In genomic region chr3:82073741-82074181, GRCm38 (mm10) we compare ENCODE assay signal across 8 mouse cellular contexts. TPM values are rescaled to one million over a fixed set of nuclear protein-coding genes. Genes with fewer than 3 reads are reported as not detected.
DNase-seq lines count a peak whose midpoint lies in the region; ATAC-seq and TF ChIP-seq lines count a peak whose summit lies in the region.

No protein-coding gene starts in this region.

- H3K36me3 ChIP-seq in liver, embryonic 16.5 days (ENCODE audit: control insufficient read depth, insufficient read depth), result no peaks in the 10 kb centered on the region

- peak overlapping the region; percentile 24; the same call in 1 of the 2 replicates for H3K4me2 ChIP-seq in liver, embryonic 16.5 days (ENCODE audit: low read depth, low read length)

- peak; percentile 16; the same call in 1 of the 2 replicates for ATAC-seq in liver, embryonic 16.5 days (ENCODE audit: low read depth)

- no peak for TF ChIP-seq CTCF in layer of hippocampus, adult 2 months (conservative IDR thresholded peaks at IDR 0.05)
- TF ChIP-seq CTCF in olfactory bulb, adult 2 months (IDR thresholded peaks at IDR 0.05; ENCODE audit: insufficient read depth, low read depth, low read length), result no peak; the same call in 1 of the 2 replicates

- peak overlapping the region; percentile 95 for H3K27ac ChIP-seq in layer of hippocampus, adult 2 months
- no peak overlapping the region for H3K27ac ChIP-seq in liver, embryonic 16.5 days (ENCODE audit: low read length)
- peak overlapping the region; percentile 94 for H3K27ac ChIP-seq in olfactory bulb, adult 2 months (ENCODE audit: insufficient read depth, low read depth, low read length)

- peaks cover 15% of the 10 kb centered on the region; the same call in 1 of the 2 replicates for H3K27me3 ChIP-seq in liver, embryonic 16.5 days (ENCODE audit: control insufficient read depth, insufficient read depth, low read depth, low read length)

- H3K9ac ChIP-seq in liver, embryonic 16.5 days (ENCODE audit: low read depth, low read length), result no peak overlapping the region

- TF ChIP-seq POLR2A in olfactory bulb, adult 2 months (IDR thresholded peaks at IDR 0.05; ENCODE audit: insufficient read depth, low read depth, low read length), result no peak

- 3% methylated on average over 33 of the region's 34 CpGs for WGBS in liver, embryonic 16.5 days (ENCODE audit: insufficient replicate concordance)
- under 1% methylated on average over 34 of the region's 34 CpGs for WGBS in olfactory bulb, adult 2 months

- no peaks in the 10 kb centered on the region for H3K4me1 ChIP-seq in liver, embryonic 16.5 days (ENCODE audit: control insufficient read depth, low read depth, low read length)
- H3K4me1 ChIP-seq in olfactory bulb, adult 2 months (ENCODE audit: control insufficient read depth, insufficient read depth, low read length), result no peaks in the 10 kb centered on the region; the same call in 1 of the 2 replicates

- no peaks in the 10 kb centered on the region for H3K9me3 ChIP-seq in liver, embryonic 16.5 days (replicated peaks; ENCODE audit: control insufficient read depth, low read length)

- DNase-seq in Muller cell, postnatal 12 days (ENCODE audit: inconsistent ontology term), result peak; percentile 75
- peak; percentile 70 for DNase-seq in cerebellum, adult 9-10 months
- DNase-seq in frontal cortex, postnatal 10 days (ENCODE audit: low spot score in 2 of 2), result peak; percentile 72 to 76
- peak; percentile 76 for DNase-seq in heart, postnatal 4 days
- peak; percentile 63 to 79 for DNase-seq in layer of hippocampus, adult 2 months (ENCODE audit: low spot score in 2 of 2)
- peak; percentile 48 for DNase-seq in thymus, postnatal 4 days

- peak overlapping the region; percentile 78 for H3K4me3 ChIP-seq in layer of hippocampus, adult 2 months
- H3K4me3 ChIP-seq in liver, embryonic 16.5 days (ENCODE audit: low read depth, low read length), result peak overlapping the region; percentile 38
- peak overlapping the region; percentile 88 for H3K4me3 ChIP-seq in olfactory bulb, adult 2 months (ENCODE audit: insufficient read depth, low read depth, low read length)

RNA-seq across cellular contexts. Expression of gene Gucy1b1, which starts 0.7 kb away (rescaled TPM):
- 10 to 100 TPM; 24.1 to 24.7 TPM for total RNA-seq in heart, postnatal 4 days (2021)
- 100 to 1,000 TPM; 110 to 113 TPM for total RNA-seq in layer of hippocampus, adult 2 months (2021)
- polyA plus RNA-seq in liver, embryonic 16.5 days (2015; fragmentation: Nextera tagmentation; extraction: Ambion mirVana), result 6.5 and 7.4 TPM in 2 replicates
- polyA plus RNA-seq in olfactory bulb, adult 2 months (2012; ENCODE audit: insufficient read depth, insufficient read length, low replicate concordance, missing spikeins), result 158 TPM in 1 of 2 replicates, not detected in the other

Comparison
In these comparisons a context has a peak if more than half of its experiments do, and no peak if none do; other contexts are left out.
1. H3K4me3 ChIP-seq: peak in every context shown above with its lines; median percentile 88 in olfactory bulb, adult 2 months; 78 in layer of hippocampus, adult 2 months; 38 in liver, embryonic 16.5 days.
2. RNA of gene Gucy1b1, which starts 0.7 kb away (total RNA-seq): 110 to 113 TPM in layer of hippocampus, adult 2 months; 24.1 to 24.7 TPM in heart, postnatal 4 days; every median in the first group is over 4 times any median in the second.
3. Peak in every context shown above with its lines, with median percentiles within 50 percentile points of each other: DNase-seq.